Mouse (Mus musculus) adrenal gland, postnatal 10 days (tissue): ENCODE measurements around the gene Il33. TPM values are rescaled to one million over a fixed set of nuclear protein-coding genes. Genes with fewer than 3 reads are reported as not detected.
A peak's percentile ranks its signal among the peaks of the same experiment; 100 is the strongest.

Experiments
- DNase-seq: peaks from one replicate; pipeline ENCODE4 v3.0.0; 2021; ENCODE audit warnings: mixed read lengths
- long read RNA-seq, 2 experiments: library from polyadenylated mRNA; stranded (forward); transcript quantifications; one replicate each; pipeline ENCODE4 v2.0.0; 2021
- total RNA-seq, 2 experiments: library from RNA; stranded (reverse); gene quantifications; 2 replicates each; pipeline ENCODE4 v1.2.3; 2021

The Il33 gene
- 10 to 100 TPM; 14.5 to 15.9 TPM for total RNA-seq
- long read RNA-seq, experiment 1, transcript Il33-202 (8 exons, 2,537 nt), result major isoform, 28 of 30 reads
- long read RNA-seq, experiment 1, partial matches to known transcripts, result 0 of 30 reads
- long read RNA-seq, experiment 1, other reads (novel, unspliced or antisense), result 2 of 30 reads
- long read RNA-seq, experiment 2, transcript Il33-202 (8 exons, 2,537 nt), result major isoform, 10 of 10 reads
- long read RNA-seq, experiment 2, partial matches to known transcripts, result 0 of 10 reads
- long read RNA-seq, experiment 2, other reads (novel, unspliced or antisense), result 0 of 10 reads

DNA sequence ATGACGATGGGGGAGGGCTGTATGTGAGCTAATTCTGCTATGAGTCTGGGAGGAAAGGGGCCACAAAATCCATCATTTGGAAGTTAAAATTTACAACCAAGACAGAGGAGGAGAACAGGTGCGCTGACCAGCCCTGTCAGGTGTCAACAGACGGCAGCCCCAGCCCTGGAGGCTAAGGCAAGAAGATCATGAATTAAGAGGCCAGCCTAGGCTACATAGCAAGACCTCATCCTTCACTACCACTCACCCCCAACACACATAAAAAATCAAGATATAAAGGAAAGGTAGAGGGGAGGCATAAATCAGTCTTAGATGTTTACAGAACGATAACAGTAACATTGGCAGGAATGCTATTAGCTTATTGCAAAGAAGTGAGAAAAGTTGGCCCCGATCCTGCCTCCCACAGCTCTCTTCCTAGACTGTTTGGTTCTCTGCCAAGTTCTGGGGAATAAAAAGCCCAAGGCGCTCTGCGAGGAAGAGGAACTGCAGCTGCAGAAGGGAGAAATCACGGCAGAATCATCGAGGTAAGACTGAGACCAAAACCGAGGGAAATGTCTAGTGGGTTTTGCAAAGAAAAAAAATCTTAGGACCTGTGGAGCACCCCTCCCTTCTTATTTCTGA is at the start of gene Il33:
TSS of gene Il33 (plus strand) at position 477 of the 621 bp plus-strand sequence.
- peak; percentile 68 for DNase-seq

DNA sequence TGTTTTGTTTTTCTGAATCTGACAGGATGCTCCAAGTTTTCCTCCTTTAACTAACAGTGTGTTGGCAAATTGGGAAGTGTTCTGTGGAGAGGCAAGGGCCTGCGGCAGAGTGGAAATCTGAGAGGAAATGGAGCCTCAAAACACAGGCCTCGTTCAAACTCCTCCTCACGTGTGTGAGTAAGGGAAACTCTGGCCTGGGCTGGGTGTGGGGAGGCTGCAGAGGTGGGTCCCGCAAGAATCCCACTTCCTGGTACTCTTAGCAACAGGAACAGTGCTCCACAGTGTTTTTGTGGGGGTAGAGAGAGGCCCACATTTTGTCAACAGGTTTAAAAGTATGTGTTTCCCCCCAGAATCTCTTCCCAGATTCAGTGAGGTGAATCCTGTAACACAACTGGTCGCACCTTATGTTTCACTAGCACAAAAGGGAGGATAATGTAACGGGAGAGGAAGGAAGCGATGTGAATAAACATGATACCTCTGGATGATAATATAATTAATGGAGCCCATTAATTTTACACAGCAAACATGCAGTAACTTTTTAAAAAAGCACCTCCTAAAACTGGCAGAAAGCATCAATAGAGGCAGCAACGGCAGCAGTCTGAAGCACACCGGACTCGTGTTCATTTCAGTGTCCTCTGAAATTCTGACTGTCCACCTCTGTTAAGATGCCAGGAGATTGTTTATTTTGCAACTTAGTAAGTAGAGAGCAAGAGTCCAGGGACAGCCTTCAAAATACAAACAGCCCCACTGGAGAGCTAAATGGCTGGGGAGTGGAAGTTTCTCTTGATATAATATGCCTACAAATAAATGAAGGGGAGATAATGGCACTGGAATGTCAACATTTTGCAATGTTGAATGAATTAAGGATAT is 47.3 kb upstream of the Il33 start:
- DNase-seq, result no peak

DNA sequence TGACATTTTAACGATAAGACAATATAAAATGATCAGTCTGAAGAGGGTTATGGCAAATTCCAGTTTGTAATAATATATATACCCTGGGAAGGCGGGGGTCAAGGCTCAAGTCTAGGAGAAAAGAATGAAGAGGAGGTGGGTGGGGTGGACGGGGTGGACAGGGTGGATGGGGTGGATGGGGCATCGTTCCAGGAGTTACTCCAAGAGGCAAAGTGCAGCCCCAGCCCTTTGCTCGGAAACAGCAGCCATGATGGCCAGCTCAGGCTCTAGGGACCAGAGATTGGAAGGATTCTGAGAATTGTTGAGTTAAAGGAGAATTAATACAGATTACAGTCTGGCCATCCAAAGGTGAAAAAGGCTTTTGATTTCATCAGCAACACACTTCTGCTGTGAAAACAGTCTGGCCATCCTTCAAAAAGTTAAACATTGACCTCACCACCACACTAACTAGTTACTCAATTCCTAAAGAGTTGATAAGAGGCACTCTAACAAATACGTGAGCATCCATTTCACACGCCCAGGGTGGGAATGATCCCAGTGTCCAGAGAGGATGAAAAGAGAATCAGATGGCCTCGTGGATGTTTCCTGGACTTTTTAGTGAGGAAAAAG is 45.9 kb upstream of the Il33 start:
- DNase-seq, result no peak

DNA sequence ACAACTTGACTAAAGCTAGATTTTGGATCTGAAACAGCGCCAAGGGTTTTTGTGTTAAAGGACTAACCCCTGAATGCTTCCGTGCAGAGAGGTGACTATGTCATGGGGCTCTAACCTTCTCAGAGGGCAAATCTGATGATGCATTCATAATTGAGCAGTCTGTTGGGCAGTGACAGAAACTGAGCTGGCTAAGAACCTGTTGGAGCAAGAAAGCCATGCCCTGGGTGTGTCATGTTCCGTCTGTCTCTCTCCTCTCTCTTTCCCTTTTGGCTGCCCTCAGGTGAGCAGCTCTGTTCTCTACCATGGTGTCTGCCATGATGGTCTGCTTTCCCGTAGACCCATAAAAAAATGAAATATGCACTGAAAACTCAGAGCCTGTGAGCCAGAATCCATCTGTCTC is 44.0 kb upstream of the Il33 start:
- DNase-seq, result no peak

DNA sequence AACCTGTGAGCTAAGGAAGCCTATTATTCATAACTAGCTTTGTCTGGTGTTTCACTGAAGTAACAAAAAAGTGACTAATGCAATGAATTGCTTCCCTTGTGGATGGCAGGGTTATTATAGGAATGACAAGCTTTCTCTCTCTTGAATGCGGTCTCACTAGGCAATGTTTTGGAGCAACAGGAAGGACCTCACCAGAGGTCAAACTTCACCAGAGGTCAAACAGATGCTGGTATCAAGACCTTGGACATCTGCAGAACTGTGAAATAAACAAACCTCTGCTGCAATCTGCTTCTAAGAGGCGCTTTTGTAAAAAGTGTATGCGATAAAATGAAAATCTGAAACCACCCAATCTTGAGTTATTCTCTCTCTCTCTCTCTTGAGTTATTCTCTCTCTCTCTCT is 42.2 kb upstream of the Il33 start:
- no peak for DNase-seq

DNA sequence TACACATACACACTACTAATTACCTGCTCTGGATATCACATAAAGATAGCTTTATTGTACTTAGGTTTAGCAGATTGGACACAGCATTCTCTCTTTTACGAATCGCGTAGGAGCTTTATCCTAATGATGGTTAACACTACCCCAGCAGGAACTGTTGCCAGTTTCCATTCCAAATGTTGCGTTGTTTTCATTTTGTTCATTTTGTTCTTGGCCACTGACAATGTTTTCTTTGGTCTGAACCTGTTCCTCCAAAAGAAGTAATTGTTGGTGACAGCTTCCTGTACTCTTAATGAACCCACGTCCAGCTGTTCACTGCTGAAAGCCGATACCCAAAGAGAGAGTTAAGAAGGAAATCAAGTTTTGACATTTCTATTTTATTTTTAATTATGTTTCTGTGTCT is 39.4 kb upstream of the Il33 start:
- no peak for DNase-seq

DNA sequence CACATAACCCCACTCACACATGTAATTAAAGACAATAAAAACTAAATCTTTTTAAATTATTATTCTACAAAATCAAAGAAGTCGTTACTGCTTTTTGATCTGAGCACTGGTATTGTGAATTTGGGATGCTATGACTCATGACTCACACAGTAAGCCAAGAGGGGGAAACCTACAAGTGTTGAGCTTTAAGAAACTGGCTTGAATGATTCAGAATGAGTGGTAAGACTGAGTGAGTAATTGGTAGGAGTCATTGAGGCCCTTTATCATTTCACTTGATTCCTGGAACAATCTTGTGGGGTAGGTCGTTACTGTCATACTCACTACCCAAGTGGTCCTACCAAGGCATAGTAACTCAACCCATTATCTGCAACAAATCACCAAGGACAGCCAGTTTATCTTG is 37.4 kb upstream of the Il33 start:
- DNase-seq, result no peak

DNA sequence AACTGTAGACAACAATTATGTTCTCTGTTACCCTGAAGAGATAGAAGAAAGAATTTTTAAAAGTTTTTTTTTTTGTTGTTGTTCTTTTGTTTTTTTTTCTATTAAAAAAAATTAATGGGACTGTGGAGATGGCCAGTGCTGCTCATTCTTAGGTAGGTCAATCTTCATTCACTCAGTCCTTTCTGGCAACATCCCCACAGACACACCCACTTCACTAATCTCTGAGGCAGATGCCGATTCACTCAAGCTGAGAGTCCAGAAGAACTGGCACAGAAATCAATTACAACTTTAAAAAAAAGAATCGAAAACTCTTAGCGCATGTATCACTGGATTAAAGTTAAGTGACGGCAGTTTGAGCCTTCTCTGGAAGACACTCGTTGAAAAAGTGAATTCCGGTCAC is 36.0 kb upstream of the Il33 start:
- DNase-seq, result no peak

DNA sequence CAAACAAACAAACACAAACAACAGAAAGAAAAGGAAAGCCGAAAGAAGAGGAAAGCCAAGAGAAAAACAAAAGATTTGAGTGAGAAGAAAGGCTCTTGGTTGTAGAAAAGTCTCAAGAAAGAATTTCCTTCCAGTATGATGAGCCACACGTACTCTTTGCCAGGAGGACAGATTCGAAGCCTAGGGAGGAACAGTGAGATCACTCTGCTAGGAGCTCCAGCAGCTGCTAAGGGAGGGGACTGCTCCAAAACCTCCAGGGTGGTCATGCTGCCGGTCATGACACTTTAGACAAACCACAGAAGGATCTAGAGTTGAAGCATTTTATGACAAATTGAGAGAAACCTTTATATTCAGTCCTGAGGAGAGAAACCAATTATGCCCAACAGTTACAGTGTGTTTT is 32.9 kb upstream of the Il33 start:
- no peak for DNase-seq

DNA sequence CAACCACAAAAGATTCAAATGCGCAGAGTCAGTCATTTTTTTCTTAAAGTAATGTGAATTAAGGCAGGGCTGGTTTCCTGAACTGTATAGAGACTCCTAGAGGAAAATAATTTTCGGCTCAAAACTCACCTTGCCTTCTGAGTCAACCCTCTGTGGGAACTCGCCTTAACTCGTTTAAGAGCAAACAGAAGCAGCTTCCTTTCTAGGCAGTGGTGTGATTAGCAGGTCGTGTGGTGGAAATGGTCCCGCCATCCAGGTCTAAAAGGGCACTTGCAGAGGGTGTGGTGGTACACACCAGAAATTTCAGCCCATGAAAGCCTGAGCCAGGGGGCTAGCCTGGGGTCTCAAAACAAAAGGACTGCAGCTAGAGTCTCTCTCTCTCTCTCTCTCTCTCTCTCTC is 32.1 kb upstream of the Il33 start:
- no peak for DNase-seq

DNA sequence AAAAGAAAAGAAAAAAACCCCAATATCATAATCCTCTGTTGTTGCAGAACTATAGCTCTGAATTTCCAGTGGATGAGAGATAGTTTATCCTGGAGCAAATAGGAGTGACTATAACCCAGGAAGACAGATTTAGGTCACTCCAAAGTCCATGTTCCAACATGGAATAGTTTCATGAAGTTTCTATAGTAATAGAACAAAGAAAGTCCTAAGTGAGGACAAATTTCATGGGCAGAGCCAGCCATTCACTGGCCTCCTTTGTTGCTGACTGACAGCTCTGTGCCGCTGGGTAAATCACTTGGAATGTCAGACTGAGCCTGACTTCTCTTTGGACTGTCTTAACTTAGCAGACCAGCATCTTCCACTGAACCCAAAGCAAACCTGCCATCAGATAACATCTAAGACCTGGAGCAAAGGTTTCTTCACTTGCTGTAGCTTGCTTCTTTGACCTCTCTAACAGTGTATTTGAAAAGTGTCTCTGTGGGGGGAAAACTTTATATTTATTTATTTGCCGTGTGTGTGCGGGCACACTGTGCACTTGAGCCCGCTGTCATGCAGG is 31.1 kb upstream of the Il33 start:
- no peak for DNase-seq

DNA sequence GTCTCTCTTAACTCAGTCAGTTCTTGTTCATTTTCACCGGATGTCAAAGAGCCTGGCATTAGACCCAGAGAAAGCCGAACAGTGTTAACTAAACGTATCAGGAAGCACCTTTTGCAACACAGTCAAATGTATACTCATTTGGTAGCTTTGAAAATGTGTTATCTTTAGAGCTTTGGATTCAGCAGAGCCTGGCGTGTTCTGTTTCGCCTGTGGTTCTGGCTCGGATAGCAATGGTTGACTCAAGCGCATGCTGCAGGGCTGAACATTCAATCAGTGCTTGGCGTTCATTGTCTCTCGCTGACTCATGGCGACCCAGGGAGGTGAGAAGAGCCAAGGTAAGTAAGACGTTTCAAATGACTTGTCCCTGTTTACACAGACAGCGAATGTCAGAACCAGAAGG is 30.5 kb upstream of the Il33 start:
- DNase-seq, result no peak

DNA sequence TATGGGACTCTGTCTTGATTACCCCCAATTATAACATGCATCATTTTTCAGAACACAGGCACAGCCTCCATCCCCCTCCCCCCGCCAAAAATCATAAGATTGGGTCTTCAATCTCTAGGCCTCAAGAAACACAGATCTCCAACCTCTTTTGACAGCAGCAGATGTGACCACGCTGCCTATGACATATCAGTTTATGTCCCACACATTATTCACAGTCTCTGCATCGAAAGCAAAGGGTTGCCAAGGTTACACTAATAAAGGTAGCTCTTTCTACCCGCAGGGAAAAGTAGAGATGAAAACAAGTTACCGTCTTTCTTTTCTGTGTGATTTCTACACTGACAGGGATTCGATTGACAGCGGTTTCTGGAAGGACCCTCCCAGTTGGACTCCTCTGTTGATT is 29.9 kb upstream of the Il33 start:
- DNase-seq, result no peak

DNA sequence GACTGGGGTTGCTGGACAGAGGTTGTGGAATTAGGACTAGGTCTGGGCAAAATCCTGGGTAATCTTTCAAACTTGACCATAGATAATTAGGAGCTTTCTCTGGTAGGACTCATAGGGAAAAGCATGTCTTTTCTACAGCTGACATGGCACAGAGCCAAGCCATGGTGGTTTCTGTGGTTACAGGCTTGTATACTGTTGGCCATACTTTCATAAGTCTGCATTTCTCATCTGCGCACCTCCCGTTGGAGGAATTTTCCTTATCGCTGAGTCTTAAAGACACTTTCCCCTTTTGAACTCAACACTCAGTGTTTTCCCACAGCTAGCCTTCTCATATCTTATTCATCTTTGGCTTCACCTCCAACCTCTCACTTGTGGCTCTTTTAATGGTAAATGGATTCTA is 24.6 kb upstream of the Il33 start:
- no peak for DNase-seq

DNA sequence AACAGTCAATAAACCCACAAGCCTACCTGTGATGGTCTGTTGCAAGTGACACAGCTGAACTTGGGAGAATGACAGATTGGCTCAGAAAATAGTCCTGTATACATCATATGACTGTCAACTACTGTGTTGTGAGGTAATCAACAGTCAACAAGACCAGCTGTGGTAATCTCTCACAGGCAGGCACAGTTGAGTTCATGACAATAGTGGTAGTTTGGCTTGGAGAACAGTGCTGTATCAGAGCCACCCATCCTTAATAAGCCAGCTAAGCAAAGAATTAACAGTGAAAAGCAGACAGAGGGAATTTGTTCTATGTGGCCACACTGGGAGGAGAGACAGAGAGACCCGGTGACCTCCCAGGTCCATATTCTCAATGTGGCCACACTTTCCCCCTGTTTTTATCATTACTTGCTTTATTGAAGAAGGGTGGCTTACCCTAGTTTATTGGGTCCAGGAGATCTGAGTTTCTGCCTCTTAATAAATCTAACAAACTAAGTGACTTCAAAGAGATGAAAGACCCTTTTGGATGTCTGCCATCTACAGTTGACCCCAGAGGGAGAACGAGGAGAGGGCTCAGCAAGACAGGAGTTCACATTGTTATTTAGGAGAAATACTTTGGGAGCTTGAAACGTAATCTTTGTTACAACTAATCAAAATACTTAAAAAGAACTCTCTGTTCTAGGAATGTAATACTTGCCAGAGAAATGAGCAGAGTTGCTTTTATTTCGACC is 22.4 kb upstream of the Il33 start:
- no peak for DNase-seq

DNA sequence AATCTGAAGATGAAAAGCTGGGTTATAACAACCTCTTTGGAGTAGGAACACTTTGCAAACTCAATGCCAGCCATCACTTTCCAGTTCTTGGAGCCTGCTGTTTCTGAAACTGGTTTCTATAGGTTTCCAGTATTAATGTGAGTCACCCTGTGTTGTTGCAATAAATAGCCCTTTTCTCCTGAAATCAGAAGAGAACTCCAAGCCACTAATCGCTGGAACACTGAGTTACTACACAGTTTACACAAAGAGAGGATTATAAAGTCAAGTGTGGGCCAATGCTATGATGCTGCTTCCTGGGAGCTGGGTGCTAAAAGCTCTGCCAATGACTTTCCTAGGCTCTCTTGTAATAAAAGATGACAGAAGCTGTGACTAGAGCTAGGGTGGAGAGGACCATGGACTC is 19.0 kb upstream of the Il33 start:
- no peak for DNase-seq

DNA sequence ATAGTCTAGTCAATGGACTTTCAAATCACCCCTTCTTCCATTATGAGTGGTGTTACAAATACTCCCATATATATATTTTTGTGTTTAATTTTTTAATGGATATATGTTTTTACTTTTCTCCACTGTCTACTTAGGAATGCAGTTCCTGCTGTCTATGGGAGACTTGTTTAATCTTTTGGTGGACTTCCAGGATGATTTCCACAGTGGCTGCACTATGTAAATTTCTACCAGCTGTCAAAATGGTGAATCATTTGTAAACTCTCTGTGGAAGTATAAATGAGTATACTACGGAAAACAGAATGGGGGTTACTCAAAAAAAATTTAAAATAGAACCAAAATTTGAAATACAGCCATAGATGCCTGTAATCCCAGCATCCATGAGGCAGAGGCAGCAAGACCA is 15.7 kb upstream of the Il33 start:
- no peak for DNase-seq

DNA sequence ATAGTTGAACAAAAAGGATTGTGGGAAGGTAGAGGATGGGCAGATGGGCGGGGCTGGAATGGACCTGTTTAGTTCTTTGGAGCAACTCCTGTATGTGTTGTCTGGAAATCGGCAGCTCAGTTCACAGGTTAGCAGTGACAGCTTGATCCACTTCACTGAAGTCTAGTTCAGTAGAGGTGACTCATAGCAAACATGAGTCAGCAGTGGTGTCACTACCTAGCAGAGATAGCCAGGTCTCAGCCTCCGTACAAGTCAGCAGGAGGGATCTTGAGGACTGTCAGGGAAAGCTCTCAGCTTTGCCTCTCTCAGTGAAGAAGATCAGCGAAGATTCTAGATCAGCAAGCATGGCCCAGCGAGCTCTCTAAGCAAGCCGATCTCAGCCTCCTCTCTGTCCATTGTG is 13.0 kb upstream of the Il33 start:
- no peak for DNase-seq

DNA sequence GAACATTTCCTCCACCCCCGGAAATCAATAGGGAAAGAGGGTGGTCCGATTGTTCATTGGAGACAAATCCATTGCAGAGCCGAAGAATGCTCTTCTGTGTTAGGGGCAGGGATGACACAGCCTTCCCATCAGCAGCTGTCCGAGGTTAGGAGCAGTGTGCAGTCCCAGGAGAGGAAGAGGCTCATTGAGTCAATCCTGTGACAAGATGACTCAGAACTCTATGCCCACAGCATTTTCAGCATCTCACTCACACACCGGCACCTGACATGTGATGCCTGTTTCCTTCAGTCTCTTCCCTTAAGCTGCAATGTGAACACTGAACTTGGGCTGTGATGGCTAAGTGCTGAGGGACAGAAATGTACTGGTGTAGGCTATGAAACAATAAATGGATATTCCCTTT is 7.5 kb upstream of the Il33 start:
- no peak for DNase-seq

DNA sequence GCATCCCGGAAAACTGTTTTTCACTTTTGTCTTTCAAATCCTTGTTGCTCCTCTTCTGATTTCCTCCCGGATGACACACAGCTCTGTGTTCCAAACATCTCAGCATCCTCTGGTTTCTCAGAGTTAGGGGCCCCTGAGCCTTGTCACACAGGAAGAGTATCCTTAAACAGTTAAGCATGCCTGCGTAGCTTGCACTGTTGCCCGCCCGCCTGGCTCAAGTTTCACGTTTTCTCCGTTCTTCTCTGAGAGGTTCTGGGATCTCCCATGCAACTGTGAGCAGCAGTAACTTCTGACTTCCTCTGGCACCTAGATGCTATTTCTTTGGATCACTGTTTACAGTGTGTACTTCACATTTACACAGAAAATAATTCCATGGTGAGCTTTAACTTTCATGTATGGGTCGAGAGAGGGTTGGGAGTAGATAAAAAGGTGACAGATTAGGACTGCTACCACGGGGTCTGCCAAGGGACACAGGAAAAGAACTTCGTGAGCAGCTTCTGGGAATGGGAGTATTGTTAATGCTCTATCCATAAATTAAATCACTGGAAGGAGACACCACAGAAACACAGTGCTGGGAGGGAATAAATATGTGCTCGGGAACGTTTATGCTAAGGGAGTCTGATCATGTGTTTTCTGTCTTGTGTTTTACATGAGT is 1.3 kb downstream of the Il33 start:
- no peak for DNase-seq

DNA sequence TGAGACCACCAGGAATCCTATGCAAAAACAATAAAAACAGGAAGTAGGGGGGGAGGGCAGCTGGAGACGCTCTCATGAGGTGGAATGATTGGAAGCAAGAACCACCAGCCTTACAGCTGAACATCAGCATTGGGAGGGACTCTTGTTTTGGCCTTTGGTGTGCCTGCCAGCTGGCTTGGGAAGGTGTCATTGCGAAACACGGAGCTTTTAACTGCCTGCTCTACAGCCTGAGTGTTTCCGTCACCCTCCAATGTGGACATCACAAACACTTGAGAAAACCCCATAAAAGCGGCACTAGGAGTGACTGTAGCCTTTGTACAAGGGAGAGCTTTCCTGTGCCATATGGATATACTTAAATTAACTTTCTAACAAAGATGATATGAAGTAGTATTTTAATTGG is 5.4 kb downstream of the Il33 start:
- peak; percentile 80 for DNase-seq

DNA sequence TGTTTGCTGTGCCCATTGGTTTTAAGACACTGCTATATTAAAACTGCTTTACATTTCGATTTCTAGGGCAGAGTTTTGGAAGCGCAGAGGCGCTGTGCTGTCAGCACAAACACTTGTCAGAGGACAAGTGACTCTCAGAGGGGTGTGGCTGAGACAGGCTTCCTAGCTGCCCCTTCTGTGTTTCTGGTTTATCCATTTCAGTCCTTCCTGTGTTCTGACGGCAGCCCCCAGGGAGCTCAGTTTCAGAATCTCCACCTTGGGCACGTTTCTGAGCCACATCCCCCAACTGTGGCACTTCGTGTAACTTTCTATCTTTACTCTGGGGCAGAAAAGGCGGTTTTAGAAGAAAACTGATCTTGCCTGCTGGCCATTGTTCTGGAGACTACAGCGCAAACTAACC is 12.5 kb downstream of the Il33 start:
- no peak for DNase-seq
